Mouse (Mus musculus) kidney, adult 2 months (tissue): ENCODE results near the gene Shisal2a. TPM values are rescaled to one million over a fixed set of nuclear protein-coding genes. Genes with fewer than 3 reads are reported as not detected.

Source experiments
- DNase-seq: peaks from one replicate; pipeline ENCODE4 v3.0.0; 2021
- H3K27ac ChIP-seq: fragments of 200-500 bp; 2 replicates; pipeline ENCODE4 v1.5.1; 2012; ENCODE audit warnings: low read depth, low read length, control low read depth, inconsistent platforms; ENCODE audit not compliant: insufficient read depth
- H3K27me3 ChIP-seq: fragments of 200-500 bp; replicated peaks from 2 replicates; pipeline ENCODE4 v1.6.1; 2012; ENCODE audit warnings: mild to moderate bottlenecking, moderate library complexity, low read length, inconsistent platforms; ENCODE audit not compliant: control insufficient read depth, insufficient read depth
- H3K36me3 ChIP-seq: fragments of 200-500 bp; 2 replicates; pipeline ENCODE4 v1.6.1; 2012; ENCODE audit warnings: mild to moderate bottlenecking, moderate library complexity, low read length, inconsistent platforms; ENCODE audit not compliant: control insufficient read depth, insufficient read depth
- H3K4me1 ChIP-seq: fragments of 200-500 bp; 2 replicates; pipeline ENCODE4 v1.6.1; 2011; ENCODE audit warnings: low read length; ENCODE audit not compliant: control insufficient read depth, insufficient read depth
- H3K4me3 ChIP-seq: fragments of 200-500 bp; 2 replicates; pipeline ENCODE4 v1.5.1; 2011; ENCODE audit warnings: mild to moderate bottlenecking, low read depth, low read length, control low read depth; ENCODE audit not compliant: insufficient read depth
- CTCF ChIP-seq: fragments of 200-500 bp; conservative IDR thresholded peaks from 2 replicates; pipeline ENCODE4 v1.5.1; 2011; ENCODE audit warnings: low read depth, mild to moderate bottlenecking, control low read depth, low read length, moderate library complexity, mixed read lengths; ENCODE audit not compliant: insufficient read depth, insufficient read length
- POLR2A ChIP-seq: fragments of 200-500 bp; IDR thresholded peaks from one replicate; pipeline ENCODE4 v1.6.1; 2011; ENCODE audit warnings: low read depth, low read length, control low read depth
- WGBS: fragments of 180-500 bp; shearing (Covaris S2); methylation state at CpG from one replicate; pipeline ENCODE4 v1.1.7; 2018; 5-methylcytosine and 5-hydroxymethylcytosine counted together
- polyA plus RNA-seq: library from polyadenylated mRNA; depleted of rRNA; stranded (reverse); fragments of >200 nt; gene quantifications from 2 replicates; pipeline ENCODE4 v1.2.3, GENCODE M21; 2012

Gene Shisal2a
- polyA plus RNA-seq, 1 experiment = 0.25 TPM

GRCm38 (mm10) chr4:108337817-108338216 is 45.3 kb downstream of the Shisal2a start:
- no peak overlapping the region for H3K27ac ChIP-seq
- no peaks in the 10 kb centered on the region for H3K36me3 ChIP-seq
- WGBS = 66% methylated on average over 3 of the region's 3 CpGs
- no peaks in the 10 kb centered on the region for H3K4me1 ChIP-seq
- no peak for DNase-seq
- no peak overlapping the region for H3K4me3 ChIP-seq
- TF ChIP-seq POLR2A (no peak), CTCF (no peak)
- H3K27me3 ChIP-seq = no peaks in the 10 kb centered on the region

- Histone ChIP-seq H3K4me3 (no peak overlapping the region), H3K27me3 (no peaks in the 10 kb centered on the region), H3K36me3 (no peaks in the 10 kb centered on the region; the same call in 1 of the 2 replicates), H3K4me1 (no peaks in the 10 kb centered on the region), H3K27ac (no peak overlapping the region)
- no peak for TF ChIP-seq CTCF
- TF ChIP-seq POLR2A = no peak
- no peak for DNase-seq
- 72% methylated on average over 2 of the region's 2 CpGs for WGBS
Measured at GRCm38 (mm10) chr4:108336765-108337164, 46.4 kb downstream of the Shisal2a start.

GRCm38 (mm10) chr4:108335413-108335812 is 47.7 kb downstream of the Shisal2a start:
- no peaks in the 10 kb centered on the region; the same call in 1 of the 2 replicates for H3K36me3 ChIP-seq
- 75% methylated on average over 6 of the region's 6 CpGs for WGBS
- no peak for DNase-seq
- no peak for TF ChIP-seq CTCF
- no peak for TF ChIP-seq POLR2A
- H3K27ac ChIP-seq = no peak overlapping the region
- H3K4me3 ChIP-seq = no peak overlapping the region
- no peaks in the 10 kb centered on the region; the same call in 1 of the 2 replicates for H3K4me1 ChIP-seq
- H3K27me3 ChIP-seq = no peaks in the 10 kb centered on the region

GRCm38 (mm10) chr4:108332041-108332440 is 51.1 kb downstream of the Shisal2a start:
- Histone ChIP-seq H3K36me3 (no peaks in the 10 kb centered on the region; the same call in 1 of the 2 replicates), H3K4me3 (no peak overlapping the region), H3K4me1 (peaks cover 3% of the 10 kb centered on the region; the same call in 1 of the 2 replicates), H3K27me3 (no peaks in the 10 kb centered on the region), H3K27ac (no peak overlapping the region)
- TF ChIP-seq CTCF (no peak), POLR2A (no peak)
- WGBS = 53% methylated on average over 9 of the region's 9 CpGs
- peak; percentile 62 for DNase-seq

- Histone ChIP-seq H3K27ac (no peak overlapping the region), H3K36me3 (no peaks in the 10 kb centered on the region; the same call in 1 of the 2 replicates), H3K27me3 (no peaks in the 10 kb centered on the region), H3K4me3 (no peak overlapping the region), H3K4me1 (peaks cover 3% of the 10 kb centered on the region; the same call in 1 of the 2 replicates)
- TF ChIP-seq POLR2A (no peak), CTCF (no peak)
- 83% methylated on average over 6 of the region's 6 CpGs for WGBS
- no peak for DNase-seq
Measured at GRCm38 (mm10) chr4:108329840-108330239, 53.3 kb downstream of the Shisal2a start.

- TF ChIP-seq POLR2A (peak; percentile 22), CTCF (no peak)
- Histone ChIP-seq H3K27ac (peak within 1 kb of the TSS; percentile 94), H3K4me1 (peaks cover 3% of the 10 kb centered on the region; the same call in 1 of the 2 replicates), H3K27me3 (no peaks in the 10 kb centered on the region), H3K36me3 (no peaks in the 10 kb centered on the region; the same call in 1 of the 2 replicates), H3K4me3 (peak within 1 kb of the TSS; percentile 78)
- under 1% methylated on average over 45 of the region's 45 CpGs for WGBS
- peak; percentile 98 for DNase-seq
Measured at GRCm38 (mm10) chr4:108327730-108328484, 55.2 kb downstream of the Shisal2a start, which contains the start of gene Coa7. Coa7 (plus strand) TSS chr4:108328140.

GRCm38 (mm10) chr4:108327071-108327579 is 56.0 kb downstream of the Shisal2a start:
- peak overlapping the region; percentile 61; the same call in 1 of the 2 replicates for H3K27ac ChIP-seq
- 0 out of 2 replicates have a peak, but pooled peaks have one; percentile 11 for TF ChIP-seq CTCF
- TF ChIP-seq POLR2A = no peak
- H3K36me3 ChIP-seq = no peaks in the 10 kb centered on the region
- peak; percentile 77 for DNase-seq
- H3K4me1 ChIP-seq = peaks cover 3% of the 10 kb centered on the region; the same call in 1 of the 2 replicates
- WGBS = 14% methylated on average over 6 of the region's 6 CpGs
- H3K4me3 ChIP-seq = peak overlapping the region; percentile 78
- no peaks in the 10 kb centered on the region for H3K27me3 ChIP-seq
